Mouse (Mus musculus) embryo, embryonic 11 days (tissue): ENCODE data around the gene Lrrk1.

Source experiments
- DNase-seq: peaks from one replicate; pipeline ENCODE4 v3.0.0-alpha.2; 2015

The Lrrk1 gene

GRCm38 (mm10) chr7:66249020-66249419 is 139.1 kb downstream of the Lrrk1 start:
- no peak for DNase-seq

GRCm38 (mm10) chr7:66248270-66248669 is 139.9 kb downstream of the Lrrk1 start:
- no peak for DNase-seq

GRCm38 (mm10) chr7:66247274-66248021 is 140.7 kb downstream of the Lrrk1 start:
- DNase-seq, result peak; percentile 62

GRCm38 (mm10) chr7:66246716-66247235 is 141.4 kb downstream of the Lrrk1 start:
- DNase-seq, result no peak

GRCm38 (mm10) chr7:66245646-66246045 is 142.5 kb downstream of the Lrrk1 start:
- no peak for DNase-seq

- DNase-seq, result no peak
These were observed 144.3 kb downstream of the Lrrk1 start for GRCm38 (mm10) chr7:66243766-66244325.

- no peak for DNase-seq
These were observed 146.2 kb downstream of the Lrrk1 start for GRCm38 (mm10) chr7:66241855-66242412.

GRCm38 (mm10) chr7:66238157-66238556 is 150.0 kb downstream of the Lrrk1 start:
- DNase-seq, result no peak

GRCm38 (mm10) chr7:66233947-66234516 is 154.1 kb downstream of the Lrrk1 start:
- DNase-seq, result no peak

- peak; percentile 38 for DNase-seq
These were observed 154.8 kb downstream of the Lrrk1 start for GRCm38 (mm10) chr7:66233141-66233946.

- no peak for DNase-seq
These were observed 156.3 kb downstream of the Lrrk1 start for GRCm38 (mm10) chr7:66231861-66232260.

GRCm38 (mm10) chr7:66230638-66231550 is 157.3 kb downstream of the Lrrk1 start:
- DNase-seq, result peak; percentile 80

- no peak for DNase-seq
These were observed 157.9 kb downstream of the Lrrk1 start for GRCm38 (mm10) chr7:66230246-66230637.

- no peak for DNase-seq
These were observed 158.7 kb downstream of the Lrrk1 start for GRCm38 (mm10) chr7:66229433-66229832.

- DNase-seq, result no peak
These were observed 159.6 kb downstream of the Lrrk1 start for GRCm38 (mm10) chr7:66228610-66228920.

- no peak for DNase-seq
These were observed 160.1 kb downstream of the Lrrk1 start for GRCm38 (mm10) chr7:66227814-66228609.

- DNase-seq, result no peak
These were observed 162.3 kb downstream of the Lrrk1 start for GRCm38 (mm10) chr7:66225881-66226280.

GRCm38 (mm10) chr7:66224541-66224940 is 163.6 kb downstream of the Lrrk1 start:
- no peak for DNase-seq

GRCm38 (mm10) chr7:66223731-66224130 is 164.4 kb downstream of the Lrrk1 start:
- DNase-seq, result no peak

- peak; percentile 66 for DNase-seq
These were observed 165.5 kb downstream of the Lrrk1 start for GRCm38 (mm10) chr7:66222621-66223091.

- no peak for DNase-seq
These were observed 168.3 kb downstream of the Lrrk1 start for GRCm38 (mm10) chr7:66219794-66220227.
